ENCODE assay signal across 12 mouse cellular contexts in genomic region chr6:147771411-147771810, GRCm38 (mm10).
A peak's percentile ranks its signal among the peaks of the same experiment; 100 is the strongest.
DNase-seq lines count a peak whose midpoint lies in the region; ATAC-seq and TF ChIP-seq lines count a peak whose summit lies in the region.
"Had no signal": no experiment of that assay in that cellular context is flagged by ENCODE, and none has a peak within 500 bp of the region (broad histone marks: within the 10 kb centered on the region; RNA-seq: fewer than 3 reads in every experiment).

No protein-coding gene starts in this region.

- no peaks in the 10 kb centered on the region for H3K36me3 ChIP-seq in intestine, embryonic 16.5 days (ENCODE audit: control insufficient read depth, insufficient read depth, low read length)
- H3K36me3 ChIP-seq: limb, embryonic 15.5 days had no signal

- no peaks in the 10 kb centered on the region for H3K9me3 ChIP-seq in intestine, embryonic 16.5 days (ENCODE audit: control insufficient read depth, low read length)
- H3K9me3 ChIP-seq: limb, embryonic 15.5 days had no signal

- no peak for ATAC-seq in intestine, embryonic 16.5 days

- no peaks in the 10 kb centered on the region for H3K4me1 ChIP-seq in intestine, embryonic 16.5 days (ENCODE audit: control insufficient read depth, insufficient read depth, low read length)
- H3K4me1 ChIP-seq: limb, embryonic 15.5 days had no signal

- intact Hi-C loops in left cerebral cortex, postnatal 10 days (cut with DNase I), result no loop called here
- intact Hi-C loops in left cerebral cortex, adult 2 months (cut with DNase I), result no loop called here

- H3K9ac ChIP-seq in intestine, embryonic 16.5 days (ENCODE audit: low read depth, low read length), result no peak overlapping the region
- H3K9ac ChIP-seq: hindbrain, embryonic 14.5 days; limb, embryonic 15.5 days had no signal

- no peak overlapping the region for H3K4me3 ChIP-seq in left cerebral cortex, adult 2 months
- H3K4me3 ChIP-seq in intestine, embryonic 16.5 days (ENCODE audit: low read length), result no peak overlapping the region
- H3K4me3 ChIP-seq: limb, embryonic 15.5 days had no signal

- WGBS in intestine, embryonic 16.5 days, result 30% methylated on average over 4 of the region's 4 CpGs

- TF ChIP-seq CTCF in left cerebral cortex, adult 2 months (IDR thresholded peaks at IDR 0.05), result no peak

- DNase-seq in embryo, embryonic 10.5 days (ENCODE audit: low spot score), result peak; percentile 14
- no peak for DNase-seq in embryo, embryonic 9.5 days (ENCODE audit: extremely low spot score)
- peak; percentile 1 to 60 for DNase-seq in left cerebral cortex, postnatal 10 days (ENCODE audit: extremely low spot score in 1 of 2, low spot score in 2 of 2)
- no peak for DNase-seq in left cerebral cortex, adult 2 months (ENCODE audit: extremely low spot score in 1 of 2, low spot score in 2 of 2)
- DNase-seq in cerebellum, postnatal 25 days, result peak; percentile 41 to 52
- DNase-seq in gastrocnemius, postnatal 10 days, result peak; percentile 41
- DNase-seq in B cell, adult 2 months, result no peak
- DNase-seq: thymus, adult 2 months had no signal

- no peaks in the 10 kb centered on the region for H3K27me3 ChIP-seq in intestine, embryonic 16.5 days (replicated peaks; ENCODE audit: control insufficient read depth, insufficient read depth, low read length)
- H3K27me3 ChIP-seq: CH12.LX; limb, embryonic 15.5 days had no signal

- no peak overlapping the region for H3K4me2 ChIP-seq in intestine, embryonic 16.5 days (ENCODE audit: low read depth, low read length)
- H3K4me2 ChIP-seq: hindbrain, embryonic 14.5 days; limb, embryonic 15.5 days had no signal

- no peak overlapping the region for H3K27ac ChIP-seq in left cerebral cortex, adult 2 months
- no peak overlapping the region for H3K27ac ChIP-seq in intestine, embryonic 16.5 days (ENCODE audit: low read length)
- H3K27ac ChIP-seq: hindbrain, embryonic 14.5 days; limb, embryonic 15.5 days had no signal

Comparison
In these comparisons a context has a peak if more than half of its experiments do, and no peak if none do; other contexts are left out.
1. DNase-seq: peak in embryo, embryonic 10.5 days (single experiment), left cerebral cortex, postnatal 10 days (2 of 2), cerebellum, postnatal 25 days (2 of 2) and gastrocnemius, postnatal 10 days (single experiment); none in embryo, embryonic 9.5 days (single experiment), left cerebral cortex, adult 2 months (0 of 2) and B cell, adult 2 months (0 of 2).